Mouse (Mus musculus): ENCODE results near the gene Adcy2.

Gene Adcy2

GRCm38 (mm10) chr13:68961580-68961979, 37.8 kb downstream of the Adcy2 start:
- DNase-seq (ENCODE audit: low read depth, low spot score) = no peak

- DNase-seq (ENCODE audit: low read depth, low spot score) = peak; percentile 77
Measured at GRCm38 (mm10) chr13:68960513-68960912, 38.8 kb downstream of the Adcy2 start.

GRCm38 (mm10) chr13:68959406-68959805, 39.9 kb downstream of the Adcy2 start:
- DNase-seq (ENCODE audit: low read depth, low spot score) = peak; percentile 90

GRCm38 (mm10) chr13:68942735-68943134, 56.6 kb downstream of the Adcy2 start:
- DNase-seq (ENCODE audit: low read depth, low spot score) = no peak

GRCm38 (mm10) chr13:68941429-68941828, 57.9 kb downstream of the Adcy2 start:
- DNase-seq (ENCODE audit: low read depth, low spot score) = no peak

GRCm38 (mm10) chr13:68932283-68932647, 67.1 kb downstream of the Adcy2 start:
- DNase-seq (ENCODE audit: low read depth, low spot score) = no peak

GRCm38 (mm10) chr13:68931602-68932282, 67.6 kb downstream of the Adcy2 start:
- DNase-seq (ENCODE audit: low read depth, low spot score) = no peak

- no peak for DNase-seq (ENCODE audit: low read depth, low spot score)
Measured at GRCm38 (mm10) chr13:68928469-68928868, 70.9 kb downstream of the Adcy2 start.

GRCm38 (mm10) chr13:68913666-68914288, 85.6 kb downstream of the Adcy2 start:
- no peak for DNase-seq (ENCODE audit: low read depth, low spot score)

- no peak for DNase-seq (ENCODE audit: low read depth, low spot score)
Measured at GRCm38 (mm10) chr13:68906667-68907066, 92.7 kb downstream of the Adcy2 start.

GRCm38 (mm10) chr13:68902708-68903107, 96.6 kb downstream of the Adcy2 start:
- DNase-seq (ENCODE audit: low read depth, low spot score) = no peak

- DNase-seq (ENCODE audit: low read depth, low spot score) = no peak
Measured at GRCm38 (mm10) chr13:68889929-68890593, 109.3 kb downstream of the Adcy2 start.

- no peak for DNase-seq (ENCODE audit: low read depth, low spot score)
Measured at GRCm38 (mm10) chr13:68868776-68869175, 130.6 kb downstream of the Adcy2 start.

GRCm38 (mm10) chr13:68867940-68868655, 131.2 kb downstream of the Adcy2 start:
- no peak for DNase-seq (ENCODE audit: low read depth, low spot score)

- DNase-seq (ENCODE audit: low read depth, low spot score) = no peak
Measured at GRCm38 (mm10) chr13:68860036-68860435, 139.3 kb downstream of the Adcy2 start.

- no peak for DNase-seq (ENCODE audit: low read depth, low spot score)
Measured at GRCm38 (mm10) chr13:68848265-68848664, 151.1 kb downstream of the Adcy2 start.

GRCm38 (mm10) chr13:68839517-68839916, 159.8 kb downstream of the Adcy2 start:
- no peak for DNase-seq (ENCODE audit: low read depth, low spot score)

GRCm38 (mm10) chr13:68836183-68836582, 163.2 kb downstream of the Adcy2 start:
- DNase-seq (ENCODE audit: low read depth, low spot score) = no peak

GRCm38 (mm10) chr13:68835424-68836045, 163.8 kb downstream of the Adcy2 start:
- DNase-seq (ENCODE audit: low read depth, low spot score) = no peak

- peak; percentile 78 for DNase-seq (ENCODE audit: low read depth, low spot score)
Measured at GRCm38 (mm10) chr13:68832141-68832540, 167.2 kb downstream of the Adcy2 start.

- DNase-seq (ENCODE audit: low read depth, low spot score) = no peak
Measured at GRCm38 (mm10) chr13:68830030-68830759, 169.1 kb downstream of the Adcy2 start.

Measured in skeletal muscle tissue, adult 2 months (tissue).